Mouse (Mus musculus): ENCODE data around the gene Olfr912. TPM values are rescaled to one million over a fixed set of nuclear protein-coding genes. Genes with fewer than 3 reads are reported as not detected.

Gene Olfr912
- not detected in 2 replicates for polyA plus RNA-seq (2015; fragmentation: Nextera tagmentation; extraction: Ambion mirVana)

GRCm38 (mm10) chr9:38579878-38580277 lies at the start of gene Olfr912:
Gene Olfr912, plus strand, starts transcription at chr9:38580178.

GRCm38 (mm10) chr9:38537549-38537948 lies 42.4 kb upstream of the Olfr912 start, which contains the start of gene Olfr910:
Gene Olfr910, plus strand, starts transcription at chr9:38537849.

GRCm38 (mm10) chr9:38592459-38592858 lies 12.5 kb downstream of the Olfr912 start, which contains the start of gene Olfr913:
Gene Olfr913, plus strand, starts transcription at chr9:38592759.

GRCm38 (mm10) chr9:38604802-38605201 lies 24.8 kb downstream of the Olfr912 start, which contains the start of gene Olfr914:
Gene Olfr914, plus strand, starts transcription at chr9:38605102.

Other genes starting within 250 kb of the Olfr912 start
- gene Olfr898, start 231.8 kb upstream of the Olfr912 start, polyA plus RNA-seq (2015; fragmentation: Nextera tagmentation; extraction: Ambion mirVana): not detected in 2 replicates
- gene Olfr250, start 213.3 kb upstream of the Olfr912 start, polyA plus RNA-seq (2015; fragmentation: Nextera tagmentation; extraction: Ambion mirVana): not detected in 2 replicates
- gene Olfr251, start 203.1 kb upstream of the Olfr912 start, polyA plus RNA-seq (2015; fragmentation: Nextera tagmentation; extraction: Ambion mirVana): not detected in 2 replicates
- not detected in 2 replicates for gene Olfr147, start 178.5 kb upstream of the Olfr912 start, polyA plus RNA-seq (2015; fragmentation: Nextera tagmentation; extraction: Ambion mirVana)
- gene Olfr901, start 150.7 kb upstream of the Olfr912 start, polyA plus RNA-seq (2015; fragmentation: Nextera tagmentation; extraction: Ambion mirVana): not detected in 2 replicates
- gene Olfr902, start 132.5 kb upstream of the Olfr912 start, polyA plus RNA-seq (2015; fragmentation: Nextera tagmentation; extraction: Ambion mirVana): not detected in 2 replicates
- not detected in 2 replicates for gene Olfr904, start 117.0 kb upstream of the Olfr912 start, polyA plus RNA-seq (2015; fragmentation: Nextera tagmentation; extraction: Ambion mirVana)
- gene Olfr905, start 109.1 kb upstream of the Olfr912 start, polyA plus RNA-seq (2015; fragmentation: Nextera tagmentation; extraction: Ambion mirVana): not detected in 2 replicates
- gene Olfr906, start 93.1 kb upstream of the Olfr912 start, polyA plus RNA-seq (2015; fragmentation: Nextera tagmentation; extraction: Ambion mirVana): not detected in 2 replicates
- not detected in 2 replicates for gene Olfr907, start 84.4 kb upstream of the Olfr912 start, polyA plus RNA-seq (2015; fragmentation: Nextera tagmentation; extraction: Ambion mirVana)
- gene Olfr911-ps1, start 58.6 kb upstream of the Olfr912 start, polyA plus RNA-seq (2015; fragmentation: Nextera tagmentation; extraction: Ambion mirVana): not detected in 2 replicates
- not detected in 2 replicates for gene Olfr910, start 42.3 kb upstream of the Olfr912 start, polyA plus RNA-seq (2015; fragmentation: Nextera tagmentation; extraction: Ambion mirVana)
- not detected in 2 replicates for gene Olfr913, start 12.6 kb downstream of the Olfr912 start, polyA plus RNA-seq (2015; fragmentation: Nextera tagmentation; extraction: Ambion mirVana)
- gene Olfr914, start 24.9 kb downstream of the Olfr912 start, polyA plus RNA-seq (2015; fragmentation: Nextera tagmentation; extraction: Ambion mirVana): not detected in 2 replicates
- gene Olfr916, start 79.7 kb downstream of the Olfr912 start, polyA plus RNA-seq (2015; fragmentation: Nextera tagmentation; extraction: Ambion mirVana): not detected in 2 replicates
- not detected in 2 replicates for gene Olfr917, start 85.7 kb downstream of the Olfr912 start, polyA plus RNA-seq (2015; fragmentation: Nextera tagmentation; extraction: Ambion mirVana)
- not detected in 2 replicates for gene Olfr918, start 94.4 kb downstream of the Olfr912 start, polyA plus RNA-seq (2015; fragmentation: Nextera tagmentation; extraction: Ambion mirVana)
- gene Olfr919, start 123.5 kb downstream of the Olfr912 start, polyA plus RNA-seq (2015; fragmentation: Nextera tagmentation; extraction: Ambion mirVana): not detected in 2 replicates
- 13.1 and 19.9 TPM in 2 replicates for gene Vwa5a, start 138.1 kb downstream of the Olfr912 start, polyA plus RNA-seq (2015; fragmentation: Nextera tagmentation; extraction: Ambion mirVana)
- 0.22 and 0.38 TPM in 2 replicates for gene Olfr920, start 172.1 kb downstream of the Olfr912 start, polyA plus RNA-seq (2015; fragmentation: Nextera tagmentation; extraction: Ambion mirVana)
- gene Olfr921, start 192.9 kb downstream of the Olfr912 start, polyA plus RNA-seq (2015; fragmentation: Nextera tagmentation; extraction: Ambion mirVana): not detected in 2 replicates
- gene Olfr922, start 234.4 kb downstream of the Olfr912 start, polyA plus RNA-seq (2015; fragmentation: Nextera tagmentation; extraction: Ambion mirVana): not detected in 2 replicates
- not detected in 2 replicates for gene Olfr923, start 246.4 kb downstream of the Olfr912 start, polyA plus RNA-seq (2015; fragmentation: Nextera tagmentation; extraction: Ambion mirVana)